Mouse (Mus musculus): ENCODE results near the gene 0610010F05Rik.
"Not testable (repeated sequence)": the region's sequence is repeated elsewhere in the genome, so short reads cannot be mapped to it uniquely, and the experiment has no call there.

The 0610010F05Rik gene

GRCm38 (mm10) chr11:23632945-23633878 lies at the start of gene 0610010F05Rik:
0610010F05Rik (minus strand) TSS chr11:23633639.
- DNase-seq (ENCODE audit: low spot score in 2 of 2) = peak; percentile 81 to 89

DNA sequence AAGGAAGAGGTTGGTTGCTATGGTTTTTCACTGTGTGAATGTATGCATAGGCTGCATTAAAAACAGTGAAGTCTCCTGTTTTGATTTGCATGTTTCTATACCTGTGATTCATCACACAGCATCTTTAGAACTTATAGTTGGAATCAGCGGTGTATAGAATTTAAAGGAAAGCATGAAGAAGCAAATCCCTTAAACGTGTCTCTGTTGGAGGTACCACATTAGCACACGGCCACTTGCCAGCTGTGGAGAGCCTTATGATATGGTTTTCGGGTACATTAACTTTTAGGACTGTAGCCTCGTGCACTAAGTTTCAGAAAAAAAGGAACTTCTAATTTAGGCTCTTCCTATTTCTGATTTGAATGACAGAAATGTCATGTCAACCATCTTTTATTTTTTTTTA lies 49.1 kb upstream of the 0610010F05Rik start:
- no peak for DNase-seq (ENCODE audit: low spot score in 2 of 2)

GRCm38 (mm10) chr11:23680435-23680950 lies 47.1 kb upstream of the 0610010F05Rik start:
- no peak for DNase-seq (ENCODE audit: low spot score in 2 of 2)

DNA sequence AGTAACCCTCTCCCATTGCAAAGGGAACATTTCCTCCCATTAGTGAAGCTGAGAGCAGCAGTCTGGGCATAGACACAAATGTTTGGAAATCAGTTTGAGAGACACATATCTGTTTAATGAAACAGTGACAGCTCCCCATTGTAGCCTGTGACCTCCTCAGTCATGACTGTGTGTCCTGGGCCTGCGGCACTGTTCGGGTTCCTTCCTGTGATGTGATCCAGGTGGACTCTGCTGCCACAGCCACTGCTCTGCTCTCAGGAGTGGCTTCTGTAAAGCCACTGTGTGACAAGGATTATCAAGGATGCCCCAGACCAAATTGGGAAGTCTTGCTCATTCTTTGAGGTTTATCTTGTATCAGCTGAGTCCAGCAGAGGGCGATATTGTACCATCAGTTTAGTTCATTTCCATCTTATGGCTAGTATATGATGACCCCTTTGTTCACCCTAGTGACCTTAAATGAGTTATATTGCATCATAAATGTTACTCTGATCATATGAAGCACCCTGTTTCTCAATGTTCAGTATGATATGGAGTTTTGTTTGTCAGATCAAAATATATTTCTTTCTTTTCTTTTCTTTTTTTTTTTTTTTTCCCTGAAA lies 45.7 kb upstream of the 0610010F05Rik start:
- peak; percentile 49 to 73 for DNase-seq (ENCODE audit: low spot score in 2 of 2)

- no peak for DNase-seq (ENCODE audit: low spot score in 2 of 2)
Observed at GRCm38 (mm10) chr11:23676100-23676499, 42.7 kb upstream of the 0610010F05Rik start.

GRCm38 (mm10) chr11:23672256-23672749 lies 38.9 kb upstream of the 0610010F05Rik start:
- DNase-seq (ENCODE audit: low spot score in 2 of 2) = no peak

GRCm38 (mm10) chr11:23667128-23667527 lies 33.7 kb upstream of the 0610010F05Rik start:
- DNase-seq (ENCODE audit: low spot score in 2 of 2) = peak in 1 of 2 experiments; percentile 29

- DNase-seq (ENCODE audit: low spot score in 2 of 2) = no peak
Observed at GRCm38 (mm10) chr11:23666526-23666925, 33.1 kb upstream of the 0610010F05Rik start.

DNA sequence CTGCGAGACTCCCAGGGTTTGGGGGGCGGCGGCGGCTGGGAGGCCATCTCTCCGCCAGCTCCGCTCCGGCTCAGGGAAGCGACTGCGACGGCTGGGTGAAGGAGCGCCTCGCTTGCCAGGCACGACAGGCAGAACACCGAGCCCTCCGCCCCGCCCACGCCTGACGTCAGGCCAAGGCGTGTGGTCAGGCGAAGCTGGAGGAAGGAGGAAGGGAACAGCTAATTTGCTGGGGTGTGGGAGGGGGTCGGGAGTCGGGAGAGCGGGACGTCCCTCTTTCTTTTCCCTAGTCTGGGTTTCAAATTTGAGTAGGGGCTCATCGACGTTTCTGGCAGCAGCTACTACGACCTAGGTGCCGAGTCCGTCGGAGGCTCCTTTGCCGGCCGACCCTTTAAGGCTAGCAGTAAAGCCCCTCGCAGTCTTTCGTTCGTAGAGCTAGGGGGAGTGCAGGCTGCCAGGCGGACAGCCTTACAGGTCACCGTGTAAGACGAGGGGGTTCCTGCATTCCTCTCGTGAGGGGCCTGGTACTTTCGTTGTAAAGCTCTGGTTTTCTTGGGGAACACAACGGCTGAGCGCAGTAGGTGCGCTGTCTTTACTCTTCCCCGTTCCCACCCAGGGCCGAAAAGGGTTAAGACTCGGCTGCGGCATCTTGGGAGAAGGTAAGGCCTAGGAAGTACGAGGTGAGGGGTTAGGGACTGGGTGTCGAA lies 32.5 kb upstream of the 0610010F05Rik start, which contains the start of gene Pex13:
Gene Pex13 (minus strand): TSS at position 162 of the 704 bp plus-strand sequence.
- peak; percentile 91 to 93 for DNase-seq (ENCODE audit: low spot score in 2 of 2)

DNA sequence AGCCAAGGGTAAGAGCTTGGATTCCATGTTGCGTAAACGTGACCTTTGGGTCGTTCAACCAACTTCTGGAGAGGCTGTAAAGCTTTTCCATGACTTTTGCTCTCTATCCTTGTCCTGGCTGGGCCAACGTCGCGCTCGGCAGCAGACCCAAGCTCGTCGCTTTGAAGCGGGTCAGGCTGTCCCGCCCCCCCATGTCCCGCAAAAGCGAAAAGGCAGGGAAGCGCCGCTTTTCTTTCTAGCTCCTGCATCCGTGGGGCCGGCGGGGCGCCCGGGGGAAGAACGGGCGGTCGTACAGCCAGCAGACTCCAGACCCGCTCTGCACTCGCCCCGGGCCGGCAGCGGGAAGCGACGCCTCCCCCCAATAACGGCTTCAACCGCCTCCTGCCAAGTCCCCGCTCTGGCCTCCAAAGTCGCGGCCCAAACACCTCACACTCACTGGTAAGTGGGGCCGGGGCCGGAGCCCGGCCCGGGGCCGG lies 31.9 kb upstream of the 0610010F05Rik start, which contains the start of gene Pus10:
Gene Pus10 (plus strand): TSS at position 364 of the 476 bp plus-strand sequence.
- no peak for DNase-seq (ENCODE audit: low spot score in 2 of 2)

DNA sequence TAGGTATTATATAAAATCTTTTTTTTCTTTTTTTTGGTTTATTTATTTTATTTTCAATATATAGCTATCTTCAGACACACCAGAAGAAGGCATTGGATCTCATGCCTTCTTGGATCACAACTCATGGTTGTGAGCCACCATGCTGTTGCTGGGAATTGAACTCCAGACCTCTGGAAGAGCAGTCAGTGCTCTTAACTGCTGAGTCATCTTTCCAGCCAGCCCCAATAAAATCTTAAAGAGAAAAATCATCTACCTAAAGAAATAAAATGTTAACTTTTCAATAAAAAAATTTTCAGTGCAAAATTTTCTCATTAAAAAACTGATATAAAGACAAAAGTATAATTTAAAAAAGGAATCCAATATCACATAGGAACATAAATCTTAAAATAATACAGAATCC lies 30.8 kb upstream of the 0610010F05Rik start:
- no peak for DNase-seq (ENCODE audit: low spot score in 2 of 2)

- no peak for DNase-seq (ENCODE audit: low spot score in 2 of 2)
Observed at GRCm38 (mm10) chr11:23657791-23658190, 24.4 kb upstream of the 0610010F05Rik start.

DNA sequence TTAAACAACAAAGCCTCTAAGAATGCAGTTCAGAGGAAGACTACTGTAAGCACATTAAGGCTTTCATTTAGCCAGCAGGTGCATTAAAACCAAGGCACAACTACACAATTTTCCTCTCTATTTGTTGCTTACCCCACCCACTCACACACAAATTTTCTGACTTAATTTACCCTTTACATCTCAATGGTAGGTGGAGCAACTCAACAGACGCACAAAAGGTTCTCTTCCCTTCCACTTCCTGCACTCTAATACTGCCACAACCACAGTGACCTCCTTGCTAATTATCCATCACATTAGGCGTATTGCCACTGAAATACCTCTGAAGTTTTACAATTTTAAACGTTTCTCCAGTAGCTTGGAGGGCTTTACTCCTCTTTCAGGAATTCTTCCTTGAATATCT lies 20.2 kb upstream of the 0610010F05Rik start:
- no peak for DNase-seq (ENCODE audit: low spot score in 2 of 2)

GRCm38 (mm10) chr11:23647835-23648234 lies 14.4 kb upstream of the 0610010F05Rik start:
- no peak for DNase-seq (ENCODE audit: low spot score in 2 of 2)

GRCm38 (mm10) chr11:23647431-23647830 lies 14.0 kb upstream of the 0610010F05Rik start:
- no peak for DNase-seq (ENCODE audit: low spot score in 2 of 2)

- no peak for DNase-seq (ENCODE audit: low spot score in 2 of 2)
Observed at GRCm38 (mm10) chr11:23634573-23634972, 1.1 kb upstream of the 0610010F05Rik start.

- DNase-seq (ENCODE audit: low spot score in 2 of 2) = no peak
Observed at GRCm38 (mm10) chr11:23633879-23634215, 408 bp upstream of the 0610010F05Rik start.

- no peak for DNase-seq (ENCODE audit: low spot score in 2 of 2)
Observed at GRCm38 (mm10) chr11:23630664-23631063, 2.8 kb downstream of the 0610010F05Rik start.

DNA sequence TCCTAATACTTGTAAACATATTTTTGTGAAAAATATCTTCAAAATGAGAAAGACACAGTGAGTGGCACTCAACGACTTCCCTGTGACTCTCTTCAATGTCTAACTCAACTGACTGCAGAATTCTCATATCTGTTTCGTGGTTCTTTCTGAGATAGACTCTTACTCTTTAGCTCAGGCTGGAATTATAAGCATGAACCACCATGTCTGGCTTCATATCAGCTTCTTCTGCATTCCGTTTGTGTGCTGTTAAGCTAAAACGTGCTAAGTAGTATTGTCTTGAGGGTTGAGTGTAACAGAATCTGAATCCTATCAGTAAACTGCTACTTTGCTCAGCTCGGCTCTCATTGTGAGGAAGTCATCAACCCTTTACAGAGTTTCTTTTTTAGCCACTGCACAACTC lies 14.4 kb downstream of the 0610010F05Rik start:
- DNase-seq (ENCODE audit: low spot score in 2 of 2) = no peak

- no peak for DNase-seq (ENCODE audit: low spot score in 2 of 2)
Observed at GRCm38 (mm10) chr11:23614546-23614945, 18.9 kb downstream of the 0610010F05Rik start.

DNA sequence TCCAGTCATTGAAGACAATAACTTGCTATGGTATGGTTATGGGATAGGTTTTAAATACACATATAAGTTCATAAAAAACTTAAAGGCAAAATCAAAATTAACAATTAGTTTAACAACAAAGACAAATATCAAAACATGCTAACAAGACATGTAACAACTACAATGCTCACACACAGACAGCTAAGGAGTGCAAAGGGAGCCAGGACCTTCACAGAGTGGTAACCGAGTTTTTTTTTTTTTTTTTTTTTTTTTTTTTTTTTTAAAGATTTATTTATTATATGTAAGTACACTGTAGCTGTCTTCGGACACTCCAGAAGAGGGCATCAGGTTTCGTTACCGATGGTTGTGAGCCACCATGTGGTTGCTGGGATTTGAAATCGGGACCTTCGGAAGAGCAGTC lies 26.1 kb downstream of the 0610010F05Rik start:
- DNase-seq (ENCODE audit: low spot score in 2 of 2) = not testable (repeated sequence)

DNA sequence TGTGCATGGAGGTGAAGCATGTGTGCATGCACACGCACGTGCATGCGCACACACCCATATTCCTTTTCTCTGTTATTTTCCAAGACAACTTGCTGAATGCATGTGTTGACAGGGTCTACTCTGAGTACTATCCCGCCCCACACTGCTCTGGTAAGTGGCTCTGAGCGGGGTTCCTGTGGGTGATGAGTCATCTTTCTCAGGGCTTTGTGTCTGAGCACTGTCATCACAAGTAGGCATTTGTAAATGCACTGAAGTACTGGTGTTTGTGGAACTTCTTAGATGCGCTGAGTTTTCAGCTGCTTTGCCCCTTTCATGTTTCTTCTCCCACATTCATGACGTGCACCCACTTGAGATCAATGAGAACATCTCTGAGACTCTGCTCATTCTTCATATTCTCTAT lies 63.3 kb downstream of the 0610010F05Rik start:
- DNase-seq (ENCODE audit: low spot score in 2 of 2) = no peak

All from spleen, postnatal 10 days (tissue).